Mouse (Mus musculus) kidney, adult 2 months (tissue): ENCODE measurements at regions not wholly inside any gene's neighbourhood (a gene's known extent, or its start where the extent isn't known, plus 50 kb on each side); places are given as distances from the start of the nearest gene placed in this dataset.
A peak's percentile ranks its signal among the peaks of the same experiment; 100 is the strongest.

ENCODE experiments used
- DNase-seq: peaks from one replicate; pipeline ENCODE4 v3.0.0; 2021
- H3K27ac ChIP-seq: fragments of 200-500 bp; 2 replicates; pipeline ENCODE4 v1.5.1; 2012; ENCODE audit warnings: low read depth, low read length, control low read depth, inconsistent platforms; ENCODE audit not compliant: insufficient read depth
- H3K27me3 ChIP-seq: fragments of 200-500 bp; replicated peaks from 2 replicates; pipeline ENCODE4 v1.6.1; 2012; ENCODE audit warnings: mild to moderate bottlenecking, moderate library complexity, low read length, inconsistent platforms; ENCODE audit not compliant: control insufficient read depth, insufficient read depth
- H3K36me3 ChIP-seq: fragments of 200-500 bp; 2 replicates; pipeline ENCODE4 v1.6.1; 2012; ENCODE audit warnings: mild to moderate bottlenecking, moderate library complexity, low read length, inconsistent platforms; ENCODE audit not compliant: control insufficient read depth, insufficient read depth
- H3K4me1 ChIP-seq: fragments of 200-500 bp; 2 replicates; pipeline ENCODE4 v1.6.1; 2011; ENCODE audit warnings: low read length; ENCODE audit not compliant: control insufficient read depth, insufficient read depth
- H3K4me3 ChIP-seq: fragments of 200-500 bp; 2 replicates; pipeline ENCODE4 v1.5.1; 2011; ENCODE audit warnings: mild to moderate bottlenecking, low read depth, low read length, control low read depth; ENCODE audit not compliant: insufficient read depth
- CTCF ChIP-seq: fragments of 200-500 bp; conservative IDR thresholded peaks from 2 replicates; pipeline ENCODE4 v1.5.1; 2011; ENCODE audit warnings: low read depth, mild to moderate bottlenecking, control low read depth, low read length, moderate library complexity, mixed read lengths; ENCODE audit not compliant: insufficient read depth, insufficient read length
- POLR2A ChIP-seq: fragments of 200-500 bp; IDR thresholded peaks from one replicate; pipeline ENCODE4 v1.6.1; 2011; ENCODE audit warnings: low read depth, low read length, control low read depth
- WGBS: fragments of 180-500 bp; shearing (Covaris S2); methylation state at CpG from one replicate; pipeline ENCODE4 v1.1.7; 2018; 5-methylcytosine and 5-hydroxymethylcytosine counted together

- H3K27me3 ChIP-seq, result no peaks in the 10 kb centered on the region
- no peak for DNase-seq
- H3K4me3 ChIP-seq, result no peak overlapping the region
- WGBS, result 65% methylated on average over 6 of the region's 6 CpGs
- H3K4me1 ChIP-seq, result no peaks in the 10 kb centered on the region
- no peaks in the 10 kb centered on the region for H3K36me3 ChIP-seq
- TF ChIP-seq CTCF (no peak), POLR2A (no peak)
- H3K27ac ChIP-seq, result no peak overlapping the region
These were observed 339.4 kb downstream of the Dhx35 start for GRCm38 (mm10) chr2:159134042-159134441.

GRCm38 (mm10) chr2:159138603-159139002 is 344.0 kb downstream of the Dhx35 start:
- DNase-seq, result no peak
- 98% methylated on average over 2 of the region's 2 CpGs for WGBS
- TF ChIP-seq POLR2A (no peak), CTCF (no peak)
- H3K27me3 ChIP-seq, result no peaks in the 10 kb centered on the region
- H3K4me1 ChIP-seq, result no peaks in the 10 kb centered on the region
- no peak overlapping the region for H3K27ac ChIP-seq
- no peaks in the 10 kb centered on the region for H3K36me3 ChIP-seq
- no peak overlapping the region for H3K4me3 ChIP-seq

- WGBS, result 72% methylated on average over 6 of the region's 6 CpGs
- H3K27ac ChIP-seq, result no peak overlapping the region
- H3K27me3 ChIP-seq, result no peaks in the 10 kb centered on the region
- H3K36me3 ChIP-seq, result no peaks in the 10 kb centered on the region
- DNase-seq, result no peak
- H3K4me3 ChIP-seq, result no peak overlapping the region
- H3K4me1 ChIP-seq, result no peaks in the 10 kb centered on the region
- TF ChIP-seq POLR2A (no peak), CTCF (no peak)
These were observed 351.4 kb downstream of the Dhx35 start for GRCm38 (mm10) chr2:159145980-159146379.

GRCm38 (mm10) chr2:159163985-159164384 is 369.4 kb downstream of the Dhx35 start:
- Histone ChIP-seq H3K4me3 (no peak overlapping the region), H3K27ac (no peak overlapping the region), H3K36me3 (no peaks in the 10 kb centered on the region), H3K4me1 (no peaks in the 10 kb centered on the region), H3K27me3 (no peaks in the 10 kb centered on the region)
- TF ChIP-seq POLR2A (no peak), CTCF (peak; percentile 81)
- 30% methylated on average over 7 of the region's 7 CpGs for WGBS
- DNase-seq, result peak; percentile 61

GRCm38 (mm10) chr2:159168553-159169064 is 374.0 kb downstream of the Dhx35 start:
- no peak for TF ChIP-seq POLR2A
- TF ChIP-seq CTCF, result no peak
- H3K27ac ChIP-seq, result no peak overlapping the region
- 68% methylated on average over 7 of the region's 7 CpGs for WGBS
- no peak for DNase-seq
- H3K4me1 ChIP-seq, result no peaks in the 10 kb centered on the region
- H3K27me3 ChIP-seq, result no peaks in the 10 kb centered on the region
- H3K4me3 ChIP-seq, result no peak overlapping the region
- H3K36me3 ChIP-seq, result no peaks in the 10 kb centered on the region

- H3K36me3 ChIP-seq, result no peaks in the 10 kb centered on the region
- no peak for DNase-seq
- no peak for TF ChIP-seq POLR2A
- TF ChIP-seq CTCF, result no peak
- no peaks in the 10 kb centered on the region for H3K4me1 ChIP-seq
- 46% methylated on average over 7 of the region's 7 CpGs for WGBS
- H3K4me3 ChIP-seq, result no peak overlapping the region
- no peaks in the 10 kb centered on the region for H3K27me3 ChIP-seq
- H3K27ac ChIP-seq, result no peak overlapping the region
These were observed 401.5 kb downstream of the Dhx35 start for GRCm38 (mm10) chr2:159196156-159196555.

GRCm38 (mm10) chr2:159232266-159232665 is 437.7 kb downstream of the Dhx35 start:
- Histone ChIP-seq H3K27me3 (no peaks in the 10 kb centered on the region), H3K27ac (no peak overlapping the region), H3K36me3 (no peaks in the 10 kb centered on the region), H3K4me3 (no peak overlapping the region), H3K4me1 (no peaks in the 10 kb centered on the region)
- 69% methylated on average over 2 of the region's 2 CpGs for WGBS
- DNase-seq, result no peak
- no peak for TF ChIP-seq CTCF
- no peak for TF ChIP-seq POLR2A
